Mouse (Mus musculus) layer of hippocampus, postnatal 10 days (tissue): ENCODE results near the gene Crybb1. TPM values are rescaled to one million over a fixed set of nuclear protein-coding genes. Genes with fewer than 3 reads are reported as not detected.
A peak's percentile ranks its signal among the peaks of the same experiment; 100 is the strongest.

Experiments
- DNase-seq, 2 experiments: peaks; one replicate each; pipeline ENCODE4 v3.0.0; 2021; ENCODE audit warnings: low spot score in 2 of 2
- total RNA-seq, 2 experiments: library from RNA; stranded (reverse); gene quantifications; 2 replicates each; pipeline ENCODE4 v1.2.3; 2021

The Crybb1 gene
- total RNA-seq, 2 experiments from 2014 or later = 11.3 to 12.4 TPM

- DNase-seq = no peak
Observed at GRCm38 (mm10) chr5:112237439-112237838, 18.2 kb upstream of the Crybb1 start.

GRCm38 (mm10) chr5:112237866-112238570, 17.6 kb upstream of the Crybb1 start:
- no peak for DNase-seq

- DNase-seq = no peak
Observed at GRCm38 (mm10) chr5:112238781-112239482, 16.7 kb upstream of the Crybb1 start.

- peak; percentile 94 to 96 for DNase-seq
Observed at GRCm38 (mm10) chr5:112240761-112241160, 14.9 kb upstream of the Crybb1 start.

- DNase-seq = no peak
Observed at GRCm38 (mm10) chr5:112241849-112242248, 13.8 kb upstream of the Crybb1 start.

- no peak for DNase-seq
Observed at GRCm38 (mm10) chr5:112242361-112242778, 13.2 kb upstream of the Crybb1 start.

- no peak for DNase-seq
Observed at GRCm38 (mm10) chr5:112243041-112243440, 12.6 kb upstream of the Crybb1 start.

GRCm38 (mm10) chr5:112243539-112244274, 11.9 kb upstream of the Crybb1 start:
- no peak for DNase-seq

GRCm38 (mm10) chr5:112244275-112244562, 11.4 kb upstream of the Crybb1 start:
- DNase-seq = no peak

GRCm38 (mm10) chr5:112244890-112245615, 10.6 kb upstream of the Crybb1 start:
- no peak for DNase-seq

GRCm38 (mm10) chr5:112247399-112247798, 8.2 kb upstream of the Crybb1 start:
- DNase-seq = no peak

GRCm38 (mm10) chr5:112249106-112249505, 6.5 kb upstream of the Crybb1 start:
- DNase-seq = no peak

GRCm38 (mm10) chr5:112252400-112252799, 3.2 kb upstream of the Crybb1 start, which contains the start of gene Cryba4:
TSS of gene Cryba4 (minus strand) at chr5:112252518.
- DNase-seq = no peak

GRCm38 (mm10) chr5:112253169-112253568, 2.4 kb upstream of the Crybb1 start:
- DNase-seq = no peak

GRCm38 (mm10) chr5:112254282-112254806, 1.3 kb upstream of the Crybb1 start:
- DNase-seq = peak; percentile 59 to 75

- no peak for DNase-seq
Observed at GRCm38 (mm10) chr5:112256457-112256856, 842 bp downstream of the Crybb1 start.

- DNase-seq = no peak
Observed at GRCm38 (mm10) chr5:112257896-112258295, 2.3 kb downstream of the Crybb1 start.

GRCm38 (mm10) chr5:112259862-112260650, 4.4 kb downstream of the Crybb1 start:
- no peak for DNase-seq

- no peak for DNase-seq
Observed at GRCm38 (mm10) chr5:112260818-112261217, 5.2 kb downstream of the Crybb1 start.

GRCm38 (mm10) chr5:112264099-112264498, 8.5 kb downstream of the Crybb1 start:
- DNase-seq = no peak
